Mouse (Mus musculus) kidney, postnatal 4 days (tissue): ENCODE results near the gene Gga1.
"Not testable (repeated sequence)": the region's sequence is repeated elsewhere in the genome, so short reads cannot be mapped to it uniquely, and the experiment has no call there.

Experiments
- DNase-seq, 2 experiments: peaks; one replicate each; pipeline ENCODE4 v3.0.0; 2021; ENCODE audit warnings: mixed read lengths in 2 of 2

Gene Gga1

GRCm38 (mm10) chr15:78876258-78876696, 713 bp upstream of the Gga1 start:
- peak; percentile 91 to 95 for DNase-seq

DNA sequence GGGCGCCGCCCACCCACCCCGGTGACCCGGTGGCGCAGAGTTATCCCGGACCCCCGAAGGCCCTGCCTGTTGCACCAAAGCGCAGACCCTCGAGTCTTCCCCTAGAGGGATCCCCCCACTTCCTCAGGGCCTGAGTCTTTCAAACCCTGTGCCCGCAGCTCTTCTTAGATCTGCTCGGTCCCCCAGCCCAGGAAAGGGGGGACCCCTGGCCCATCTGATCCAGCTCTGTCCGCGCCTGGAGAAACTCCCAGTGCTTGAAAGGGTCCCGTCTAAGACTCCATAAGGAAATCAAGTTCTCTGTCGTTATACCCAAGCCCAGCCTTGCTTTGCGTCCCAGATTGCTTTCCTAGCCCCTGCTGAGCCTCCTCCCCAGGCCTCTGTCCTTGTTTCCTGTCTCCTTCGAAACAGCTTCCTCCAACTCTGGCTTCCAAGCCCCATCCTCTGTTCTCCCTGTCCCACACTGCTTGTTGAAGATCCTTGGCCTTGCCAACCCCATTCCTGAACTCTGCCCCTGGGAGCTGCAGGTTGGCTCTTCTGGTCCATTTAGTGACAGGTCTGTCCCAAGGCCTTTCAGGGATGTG, 910 bp downstream of the Gga1 start:
- DNase-seq, result no peak

DNA sequence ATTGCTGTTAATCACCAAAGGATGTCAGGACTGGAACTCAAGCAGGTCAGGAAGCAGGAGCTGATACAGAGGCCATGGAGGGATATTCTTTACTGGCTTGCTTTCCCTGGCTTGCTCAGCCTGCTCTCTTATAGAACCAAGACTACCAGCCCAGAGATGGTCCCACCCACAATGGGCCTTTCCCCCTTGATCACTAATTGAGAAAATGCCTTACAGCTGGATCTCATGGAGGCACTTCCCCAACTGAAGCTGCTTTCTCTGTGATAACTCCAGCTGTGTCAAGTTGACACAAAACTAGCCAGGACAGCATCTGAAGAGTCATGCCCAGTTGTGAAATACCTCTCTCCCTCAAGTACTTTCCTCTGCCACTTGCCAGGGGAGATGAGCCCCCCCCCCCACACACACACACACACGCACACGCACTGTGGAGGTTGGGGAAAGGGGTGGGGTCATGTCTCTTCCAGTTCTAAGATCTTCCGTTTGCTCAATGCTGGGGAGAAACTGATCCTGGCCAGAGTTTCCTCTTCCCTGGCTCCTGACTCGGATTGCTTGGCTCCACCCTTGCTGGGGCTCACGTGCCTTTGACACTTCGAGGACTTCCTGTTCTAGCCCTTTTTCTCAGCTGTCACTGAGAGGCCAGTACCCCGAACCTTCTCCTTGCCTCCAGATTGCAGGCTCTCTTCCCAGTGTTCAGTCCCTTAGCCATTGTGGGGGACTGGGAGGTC, 2.0 kb downstream of the Gga1 start:
- DNase-seq, result not testable (repeated sequence)

DNA sequence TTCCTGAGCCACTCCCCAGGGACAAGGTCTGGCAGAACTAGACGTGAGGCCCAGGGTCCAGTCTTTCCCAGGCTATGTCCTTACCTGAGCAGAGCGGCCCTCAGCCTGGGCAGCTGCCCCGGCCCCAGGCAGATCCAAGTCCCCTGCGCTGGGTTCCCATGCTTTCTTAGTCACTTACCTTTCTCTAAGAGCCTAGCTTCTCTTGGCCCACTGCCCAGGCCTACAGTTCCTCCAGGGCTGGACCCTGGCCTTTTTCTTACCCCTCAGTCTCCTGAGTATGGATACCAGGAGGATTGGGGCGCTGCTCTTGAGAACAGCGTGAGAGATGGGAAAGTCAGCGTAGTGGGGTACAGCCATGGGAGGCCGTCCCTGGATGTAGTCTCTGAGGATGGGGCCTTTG, 3.4 kb downstream of the Gga1 start:
- DNase-seq, result peak; percentile 45 to 65

GRCm38 (mm10) chr15:78881828-78882227, 4.8 kb downstream of the Gga1 start:
- no peak for DNase-seq

- peak; percentile 30 to 52 for DNase-seq
These were observed 12.4 kb downstream of the Gga1 start for GRCm38 (mm10) chr15:78889401-78889853.

DNA sequence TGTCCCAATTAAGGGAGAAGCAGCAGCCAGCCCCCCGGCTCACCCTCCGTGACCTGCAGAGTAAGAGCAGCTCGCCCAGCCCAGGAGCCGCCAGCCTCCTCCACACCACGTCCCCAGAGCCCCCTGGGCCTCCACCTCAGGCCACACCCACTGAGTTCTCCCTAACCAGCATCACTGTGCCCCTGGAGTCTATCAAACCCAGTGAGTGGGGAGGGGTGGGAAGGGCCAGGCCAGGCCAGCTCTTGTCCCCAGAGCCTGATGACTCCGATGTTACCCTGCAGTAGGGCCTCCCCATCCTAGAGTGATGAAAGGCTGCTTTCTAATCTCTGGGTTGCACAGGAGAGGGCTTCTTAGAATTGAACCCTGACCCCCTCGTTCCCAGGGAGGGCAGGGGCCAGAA, 15.4 kb downstream of the Gga1 start:
- DNase-seq, result no peak

- peak in 1 of 2 experiments; percentile 33 for DNase-seq
These were observed 17.7 kb downstream of the Gga1 start for GRCm38 (mm10) chr15:78894726-78895125.

GRCm38 (mm10) chr15:78895741-78896140, 18.8 kb downstream of the Gga1 start:
- DNase-seq, result no peak

DNA sequence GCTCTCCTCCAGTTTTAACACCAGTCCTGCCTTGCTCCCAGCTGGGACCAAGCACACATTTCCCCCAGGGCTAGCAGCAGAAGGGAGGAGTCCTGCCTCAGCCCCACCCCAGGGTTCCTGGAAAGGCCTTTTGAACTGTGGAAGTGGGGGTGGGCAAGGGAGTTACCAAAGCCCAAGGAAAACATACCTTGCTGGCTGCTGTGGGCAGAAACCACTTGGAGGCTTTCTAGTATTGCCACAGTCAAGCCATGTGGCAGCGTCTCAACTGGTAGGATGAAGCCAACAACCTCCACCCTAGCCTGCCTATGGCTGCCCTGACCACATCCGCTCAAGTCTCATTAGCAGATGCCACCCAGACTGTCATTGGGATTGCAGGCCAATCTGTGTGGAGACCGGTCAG, 19.2 kb downstream of the Gga1 start:
- DNase-seq, result peak in 1 of 2 experiments; percentile 32

- DNase-seq, result no peak
These were observed 20.5 kb downstream of the Gga1 start for GRCm38 (mm10) chr15:78897488-78897887.

DNA sequence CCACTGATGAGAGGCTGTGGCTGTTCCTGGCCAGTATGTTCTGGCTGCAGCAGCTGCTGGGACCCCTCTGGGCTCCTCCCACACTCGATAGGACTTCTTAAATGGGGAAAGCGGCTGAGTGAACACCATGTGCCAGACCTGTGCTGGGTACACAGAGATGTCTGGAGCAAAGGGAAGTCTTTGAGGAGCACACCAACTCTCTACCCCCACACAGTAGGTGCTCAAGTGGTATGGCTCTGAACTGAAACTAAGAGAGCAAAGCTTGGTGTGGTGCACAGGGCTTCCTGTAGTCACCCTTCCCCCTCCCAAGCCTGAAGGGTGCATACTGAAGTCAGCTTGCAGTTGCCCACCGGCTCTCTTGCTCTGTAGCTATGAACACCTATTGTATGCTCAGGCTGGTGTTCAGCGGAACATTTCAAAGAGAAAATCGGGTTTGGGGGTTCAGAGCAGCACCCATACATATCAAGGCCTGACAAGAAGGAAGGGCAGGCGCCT, 21.6 kb downstream of the Gga1 start:
- DNase-seq, result peak in 1 of 2 experiments; percentile 54

GRCm38 (mm10) chr15:78899409-78899739, 22.4 kb downstream of the Gga1 start, which contains the start of gene Gm49510:
Gene Gm49510, plus strand, starts transcription at chr15:78899667.
- no peak for DNase-seq

GRCm38 (mm10) chr15:78899740-78900584, 23.0 kb downstream of the Gga1 start, which contains the start of gene Sh3bp1:
Gene Sh3bp1, plus strand, starts transcription at chr15:78899768.
- peak; percentile 84 to 90 for DNase-seq

DNA sequence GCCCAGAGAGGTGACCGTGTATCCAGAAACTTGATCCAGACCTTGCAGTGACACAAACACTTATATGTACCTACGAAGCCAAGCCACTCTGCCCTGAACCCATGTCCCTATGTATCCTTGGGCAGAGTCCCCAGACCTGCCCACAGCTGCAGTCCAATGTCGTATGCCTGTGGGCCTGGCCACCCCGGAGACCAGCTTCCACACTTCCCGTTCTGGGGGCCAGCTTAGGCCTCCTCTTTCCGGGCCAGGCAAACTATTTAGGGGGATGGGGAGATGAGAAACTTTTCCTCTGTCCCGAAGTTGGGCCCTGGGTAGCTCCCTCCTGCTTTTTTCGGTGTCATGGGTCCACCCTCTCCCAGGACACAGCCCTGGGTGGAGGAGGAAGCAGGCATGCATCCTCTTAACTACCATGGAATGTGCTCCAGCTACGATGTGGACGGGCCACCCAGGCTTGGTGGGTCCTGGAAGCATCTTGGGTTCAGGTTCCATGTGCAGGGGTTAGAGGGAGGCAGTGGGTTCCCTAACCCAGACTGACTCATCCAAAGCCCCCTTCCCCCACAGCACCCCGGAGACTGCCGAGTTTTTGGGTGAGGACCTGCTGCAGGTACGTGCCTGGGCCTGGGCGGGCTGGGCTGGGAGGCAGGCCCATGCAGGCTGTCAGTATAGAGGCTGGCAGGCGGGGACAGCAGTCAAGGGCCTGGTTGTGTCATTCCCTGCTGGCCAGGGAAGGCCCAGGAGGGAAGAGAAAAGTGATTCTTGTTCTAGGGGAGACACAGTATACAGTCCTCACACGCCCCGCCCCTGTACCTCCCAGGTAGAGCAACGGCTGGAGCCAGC, 23.8 kb downstream of the Gga1 start:
- DNase-seq, result peak; percentile 32 to 56

GRCm38 (mm10) chr15:78901422-78901789, 24.4 kb downstream of the Gga1 start:
- DNase-seq, result no peak

GRCm38 (mm10) chr15:78903243-78903642, 26.3 kb downstream of the Gga1 start:
- DNase-seq, result peak; percentile 87 to 89

DNA sequence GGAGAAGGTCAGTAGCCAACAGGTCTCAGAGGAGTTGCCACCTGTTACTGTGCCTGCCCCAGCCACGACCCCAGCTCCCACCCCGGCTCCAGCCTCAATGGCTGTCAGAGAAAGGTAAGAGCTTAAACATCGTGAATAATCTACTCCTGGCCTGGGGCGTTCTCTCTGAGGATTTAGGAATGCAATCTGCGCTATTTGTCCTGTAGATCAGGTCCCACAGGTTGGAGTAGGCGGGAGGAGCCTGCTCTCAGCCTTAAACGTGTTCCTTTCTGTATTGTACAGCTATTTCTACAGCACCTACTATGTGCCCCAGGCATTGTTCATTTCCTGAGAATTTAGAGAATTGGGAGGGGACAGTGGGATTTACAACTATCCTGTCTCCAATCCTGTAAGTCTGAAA, 31.4 kb downstream of the Gga1 start:
- DNase-seq, result no peak

DNA sequence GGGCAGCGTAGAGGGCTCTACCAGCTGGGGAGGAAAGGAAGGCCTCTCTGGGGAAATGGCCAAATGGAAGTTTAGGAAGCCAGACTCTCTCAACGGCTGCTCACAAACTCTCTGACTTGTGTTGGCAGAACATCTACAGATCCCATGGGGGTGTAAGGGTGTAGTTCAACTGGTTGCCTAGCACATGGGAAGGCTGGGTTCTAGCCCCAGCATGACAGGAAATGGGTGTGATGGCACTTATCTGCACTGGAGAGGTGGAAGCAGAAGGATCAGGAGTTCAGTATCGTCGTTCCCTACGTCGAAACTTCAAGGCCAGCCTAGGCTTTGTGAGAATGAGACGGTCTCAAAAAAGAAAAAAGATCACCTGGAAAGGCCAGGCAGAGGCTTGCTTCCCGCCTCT, 32.0 kb downstream of the Gga1 start:
- no peak for DNase-seq

- peak; percentile 68 to 76 for DNase-seq
These were observed 35.0 kb downstream of the Gga1 start for GRCm38 (mm10) chr15:78912040-78912439.

GRCm38 (mm10) chr15:78913632-78914090, 36.7 kb downstream of the Gga1 start, which contains the start of gene Pdxp:
Gene Pdxp, plus strand, starts transcription at chr15:78913919.
- DNase-seq, result peak; percentile 97 to 99
